Mouse (Mus musculus): ENCODE measurements around the gene Ulk4. TPM values are rescaled to one million over a fixed set of nuclear protein-coding genes. Genes with fewer than 3 reads are reported as not detected.

The Ulk4 gene
- polyA plus RNA-seq, 1 experiment from 2014 or later = 193 TPM

- WGBS = 57% methylated on average over 6 of the region's 6 CpGs
- H3K4me1 ChIP-seq (replicated peaks) = peaks cover 47% of the 10 kb centered on the region
- no peak overlapping the region for H3K27ac ChIP-seq
- H3K4me2 ChIP-seq = no peak overlapping the region
- no peak for ATAC-seq (ENCODE audit: insufficient number of reproducible peaks, insufficient read depth, low FRiP score, low TSS enrichment, low read depth)
- no peaks in the 10 kb centered on the region for H3K9me3 ChIP-seq
- no peak overlapping the region for H3K4me3 ChIP-seq (replicated peaks)
- H3K9ac ChIP-seq (replicated peaks) = no peak overlapping the region
- no peaks in the 10 kb centered on the region for H3K27me3 ChIP-seq
- no peaks in the 10 kb centered on the region for H3K36me3 ChIP-seq
These were observed 241.7 kb downstream of the Ulk4 start for GRCm38 (mm10) chr9:121035296-121035695.

- Histone ChIP-seq H3K9ac (replicated peaks) (no peak overlapping the region), H3K4me3 (replicated peaks) (no peak overlapping the region), H3K9me3 (no peaks in the 10 kb centered on the region), H3K4me1 (replicated peaks) (peaks cover 48% of the 10 kb centered on the region), H3K27ac (no peak overlapping the region), H3K36me3 (no peaks in the 10 kb centered on the region), H3K4me2 (no peak overlapping the region), H3K27me3 (no peaks in the 10 kb centered on the region)
- no peak for ATAC-seq (ENCODE audit: insufficient number of reproducible peaks, insufficient read depth, low FRiP score, low TSS enrichment, low read depth)
- WGBS = 83% methylated on average over 4 of the region's 4 CpGs
These were observed 243.4 kb downstream of the Ulk4 start for GRCm38 (mm10) chr9:121033596-121033995.

GRCm38 (mm10) chr9:121032322-121032964 is 244.6 kb downstream of the Ulk4 start:
- WGBS = 45% methylated on average over 10 of the region's 10 CpGs
- no peak overlapping the region for H3K4me3 ChIP-seq (replicated peaks)
- no peaks in the 10 kb centered on the region for H3K9me3 ChIP-seq
- H3K27ac ChIP-seq = no peak overlapping the region
- no peak for ATAC-seq (ENCODE audit: insufficient number of reproducible peaks, insufficient read depth, low FRiP score, low TSS enrichment, low read depth)
- H3K36me3 ChIP-seq = no peaks in the 10 kb centered on the region
- H3K4me2 ChIP-seq = no peak overlapping the region
- no peak overlapping the region for H3K9ac ChIP-seq (replicated peaks)
- H3K4me1 ChIP-seq (replicated peaks) = peaks cover 37% of the 10 kb centered on the region
- H3K27me3 ChIP-seq = no peaks in the 10 kb centered on the region

GRCm38 (mm10) chr9:121030949-121031348 is 246.0 kb downstream of the Ulk4 start:
- no peak overlapping the region for H3K27ac ChIP-seq
- H3K36me3 ChIP-seq = no peaks in the 10 kb centered on the region
- no peak overlapping the region for H3K9ac ChIP-seq (replicated peaks)
- WGBS = 29% methylated on average over 10 of the region's 10 CpGs
- no peaks in the 10 kb centered on the region for H3K9me3 ChIP-seq
- peaks cover 22% of the 10 kb centered on the region for H3K4me1 ChIP-seq (replicated peaks)
- H3K4me2 ChIP-seq = no peak overlapping the region; the same call in 1 of the 2 replicates
- no peak overlapping the region for H3K4me3 ChIP-seq (replicated peaks)
- H3K27me3 ChIP-seq = no peaks in the 10 kb centered on the region
- ATAC-seq (ENCODE audit: insufficient number of reproducible peaks, insufficient read depth, low FRiP score, low TSS enrichment, low read depth) = no peak

GRCm38 (mm10) chr9:121029786-121030185 is 247.2 kb downstream of the Ulk4 start:
- Histone ChIP-seq H3K9ac (replicated peaks) (no peak overlapping the region), H3K36me3 (no peaks in the 10 kb centered on the region), H3K4me2 (no peak overlapping the region), H3K9me3 (no peaks in the 10 kb centered on the region), H3K4me3 (replicated peaks) (no peak overlapping the region), H3K4me1 (replicated peaks) (peaks cover 15% of the 10 kb centered on the region), H3K27me3 (no peaks in the 10 kb centered on the region), H3K27ac (no peak overlapping the region)
- whole genome bisulfite sequencing = 62% methylated on average over 9 of the region's 9 CpGs
- no peak for ATAC-seq (ENCODE audit: insufficient number of reproducible peaks, insufficient read depth, low FRiP score, low TSS enrichment, low read depth)

- H3K27me3 ChIP-seq = no peaks in the 10 kb centered on the region
- H3K9ac ChIP-seq (replicated peaks) = no peak overlapping the region
- H3K4me2 ChIP-seq = no peak overlapping the region
- H3K36me3 ChIP-seq = no peaks in the 10 kb centered on the region
- WGBS = 88% methylated on average over 14 of the region's 14 CpGs
- H3K9me3 ChIP-seq = peaks cover 9% of the 10 kb centered on the region
- H3K4me1 ChIP-seq (replicated peaks) = no peaks in the 10 kb centered on the region
- no peak for ATAC-seq (ENCODE audit: insufficient number of reproducible peaks, insufficient read depth, low FRiP score, low TSS enrichment, low read depth)
- H3K27ac ChIP-seq = no peak overlapping the region
- H3K4me3 ChIP-seq (replicated peaks) = no peak overlapping the region
These were observed 253.3 kb downstream of the Ulk4 start for GRCm38 (mm10) chr9:121023526-121024264.

GRCm38 (mm10) chr9:121020360-121020759 is 256.6 kb downstream of the Ulk4 start:
- Histone ChIP-seq H3K4me2 (no peak overlapping the region), H3K4me3 (replicated peaks) (no peak overlapping the region), H3K9ac (replicated peaks) (no peak overlapping the region), H3K27ac (no peak overlapping the region), H3K4me1 (replicated peaks) (peaks cover 14% of the 10 kb centered on the region), H3K27me3 (peaks cover 5% of the 10 kb centered on the region; the same call in 1 of the 2 replicates), H3K36me3 (no peaks in the 10 kb centered on the region), H3K9me3 (peaks cover 9% of the 10 kb centered on the region)
- 63% methylated on average over 11 of the region's 11 CpGs for WGBS
- no peak for ATAC-seq (ENCODE audit: insufficient number of reproducible peaks, insufficient read depth, low FRiP score, low TSS enrichment, low read depth)

- no peak overlapping the region for H3K4me3 ChIP-seq (replicated peaks)
- H3K27ac ChIP-seq = no peak overlapping the region
- peaks cover 5% of the 10 kb centered on the region; the same call in 1 of the 2 replicates for H3K27me3 ChIP-seq
- no peak overlapping the region for H3K9ac ChIP-seq (replicated peaks)
- ATAC-seq (ENCODE audit: insufficient number of reproducible peaks, insufficient read depth, low FRiP score, low TSS enrichment, low read depth) = no peak
- 77% methylated on average over 13 of the region's 13 CpGs for WGBS
- peaks cover 14% of the 10 kb centered on the region for H3K4me1 ChIP-seq (replicated peaks)
- peaks cover 9% of the 10 kb centered on the region for H3K9me3 ChIP-seq
- H3K4me2 ChIP-seq = no peak overlapping the region
- no peaks in the 10 kb centered on the region for H3K36me3 ChIP-seq
These were observed 257.1 kb downstream of the Ulk4 start for GRCm38 (mm10) chr9:121019932-121020331.

GRCm38 (mm10) chr9:121018524-121019315 is 258.3 kb downstream of the Ulk4 start:
- ATAC-seq (ENCODE audit: insufficient number of reproducible peaks, insufficient read depth, low FRiP score, low TSS enrichment, low read depth) = no peak
- H3K4me2 ChIP-seq = no peak overlapping the region
- H3K36me3 ChIP-seq = no peaks in the 10 kb centered on the region
- peaks cover 14% of the 10 kb centered on the region for H3K4me1 ChIP-seq (replicated peaks)
- no peak overlapping the region for H3K27ac ChIP-seq
- H3K4me3 ChIP-seq (replicated peaks) = no peak overlapping the region
- peaks cover 5% of the 10 kb centered on the region; the same call in 1 of the 2 replicates for H3K27me3 ChIP-seq
- WGBS = 91% methylated on average over 2 of the region's 2 CpGs
- H3K9ac ChIP-seq (replicated peaks) = no peak overlapping the region
- H3K9me3 ChIP-seq = peaks cover 5% of the 10 kb centered on the region; the same call in 1 of the 2 replicates

GRCm38 (mm10) chr9:121015810-121016502 is 261.0 kb downstream of the Ulk4 start:
- Histone ChIP-seq H3K4me2 (no peak overlapping the region), H3K4me1 (replicated peaks) (peaks cover 25% of the 10 kb centered on the region), H3K36me3 (no peaks in the 10 kb centered on the region), H3K9ac (replicated peaks) (no peak overlapping the region), H3K9me3 (0 out of 2 replicates have a peak, but pooled peaks cover under 1% of the 10 kb centered on the region), H3K27me3 (peaks cover 5% of the 10 kb centered on the region; the same call in 1 of the 2 replicates), H3K27ac (peak overlapping the region; percentile 53; the same call in 1 of the 2 replicates), H3K4me3 (replicated peaks) (no peak overlapping the region)
- ATAC-seq (ENCODE audit: insufficient number of reproducible peaks, insufficient read depth, low FRiP score, low TSS enrichment, low read depth) = no peak
- 70% methylated on average over 11 of the region's 11 CpGs for WGBS

All from limb, embryonic 12.5 days (tissue).